Mouse (Mus musculus) MEL (cell line): ENCODE results near the gene Plin4.

ENCODE experiments used
- CTCF ChIP-seq, 3 experiments: IDR thresholded peaks in 2 of 3; conservative IDR thresholded peaks in 1 of 3; 2 replicates each; pipeline ENCODE4 v1.5.1; 2011 to 2012; ENCODE audit warnings: low read length in 3 of 3, low read depth in 2 of 3, mild to moderate bottlenecking in 2 of 3, improper control_type of control experiment in 1 of 3, inconsistent platforms in 1 of 3, mixed read lengths in 1 of 3, moderate library complexity in 1 of 3; ENCODE audit not compliant: control insufficient read depth in 1 of 3, insufficient read depth in 1 of 3, poor library complexity in 1 of 3, severe bottlenecking in 1 of 3
- EP300 ChIP-seq, 2 experiments: IDR thresholded peaks; 2 replicates each; pipeline ENCODE4 v1.6.1; 2011; ENCODE audit warnings: improper control_type of control experiment in 2 of 2, low read length in 2 of 2, low read depth in 1 of 2, mild to moderate bottlenecking in 1 of 2
- HCFC1 ChIP-seq: IDR thresholded peaks from 2 replicates; pipeline ENCODE4 v1.6.1; 2012; ENCODE audit warnings: low read depth, mild to moderate bottlenecking, inconsistent platforms, low read length, improper control_type of control experiment, moderate library complexity
- MAFK ChIP-seq: IDR thresholded peaks from 2 replicates; pipeline ENCODE4 v1.6.1; 2011; ENCODE audit warnings: low read depth, mild to moderate bottlenecking, low read length, improper control_type of control experiment, borderline replicate concordance
- POLR2A ChIP-seq, 2 experiments: IDR thresholded peaks; 2 replicates each; pipeline ENCODE4 v1.6.1; 2011 to 2012; ENCODE audit warnings: low read length in 2 of 2, mild to moderate bottlenecking in 2 of 2, control low read depth in 1 of 2, improper control_type of control experiment in 1 of 2, low read depth in 1 of 2, moderate library complexity in 1 of 2; ENCODE audit not compliant: control insufficient read depth in 1 of 2, insufficient read depth in 1 of 2, poor library complexity in 1 of 2
- SMC3 ChIP-seq: IDR thresholded peaks from 2 replicates; pipeline ENCODE4 v1.6.1; 2011; ENCODE audit warnings: low read depth, low read length, improper control_type of control experiment

- TF ChIP-seq SMC3, result no peak
- TF ChIP-seq EP300 (IDR thresholded peaks at IDR 0.05; ENCODE audit: low read depth in 1 of 2, low read length in 2 of 2), result no peak
- TF ChIP-seq CTCF (IDR thresholded peaks at IDR 0.05 in 2 of 3, conservative IDR thresholded peaks at IDR 0.05 in 1 of 3; ENCODE audit: control insufficient read depth in 1 of 3, insufficient read depth in 1 of 3, low read depth in 2 of 3, low read length in 3 of 3, poor library complexity in 1 of 3, severe bottlenecking in 1 of 3), result no peak
- TF ChIP-seq HCFC1, result no peak
- no peak for TF ChIP-seq POLR2A (IDR thresholded peaks at IDR 0.05; ENCODE audit: control insufficient read depth in 1 of 2, insufficient read depth in 1 of 2, low read depth in 1 of 2, low read length in 2 of 2, poor library complexity in 1 of 2)
- no peak for TF ChIP-seq MAFK
Measured at GRCm38 (mm10) chr17:56148790-56149618, 39.4 kb upstream of the Plin4 start.
